Mouse (Mus musculus) heart, postnatal 0 days (tissue): Measurements from ENCODE around the gene Slc8b1. TPM values are rescaled to one million over a fixed set of nuclear protein-coding genes. Genes with fewer than 3 reads are reported as not detected.

Experiments
- ATAC-seq: fragments of 200-750 bp; cut with Nextera tagmentation; 2 replicates; pipeline ENCODE4 v1.8.0; 2017; ENCODE audit warnings: low read depth, moderate number of reproducible peaks, moderate library complexity; ENCODE audit not compliant: insufficient read depth
- DNase-seq: peaks from one replicate; pipeline ENCODE4 v3.0.0-alpha.2; 2016; ENCODE audit warnings: low spot score
- H3K27ac ChIP-seq: fragments of 300-500 bp; sonication (generic); 2 replicates; pipeline ENCODE4 v1.5.1; 2014; ENCODE audit warnings: low read depth, mild to moderate bottlenecking
- H3K27me3 ChIP-seq: fragments of 300-500 bp; sonication (generic); 2 replicates; pipeline ENCODE4 v1.6.1; 2014; ENCODE audit warnings: low read length, mixed read lengths; ENCODE audit not compliant: control insufficient read depth, insufficient read depth
- H3K36me3 ChIP-seq: fragments of 300-500 bp; sonication (generic); replicated peaks from 2 replicates; pipeline ENCODE4 v1.6.1; 2014; ENCODE audit warnings: low read length, mixed read lengths; ENCODE audit not compliant: control insufficient read depth, insufficient read depth
- H3K4me1 ChIP-seq: fragments of 300-500 bp; sonication (generic); 2 replicates; pipeline ENCODE4 v1.6.1; 2014; ENCODE audit warnings: antibody characterized with exemption; ENCODE audit not compliant: control insufficient read depth, insufficient read depth
- H3K4me2 ChIP-seq: fragments of 300-500 bp; sonication (generic); 2 replicates; pipeline ENCODE4 v1.6.1; 2014; ENCODE audit warnings: low read depth, mild to moderate bottlenecking, low read length, moderate library complexity
- H3K4me3 ChIP-seq: fragments of 300-500 bp; sonication (generic); 2 replicates; pipeline ENCODE4 v1.5.1; 2014; ENCODE audit warnings: low read depth, low read length
- H3K9ac ChIP-seq: fragments of 300-500 bp; sonication (generic); replicated peaks from 2 replicates; pipeline ENCODE4 v1.6.1; 2014; ENCODE audit warnings: low read depth, low read length, mixed read lengths
- H3K9me3 ChIP-seq: fragments of 300-500 bp; sonication (generic); replicated peaks from 2 replicates; pipeline ENCODE4 v1.6.1; 2016; ENCODE audit warnings: low read length; ENCODE audit not compliant: control insufficient read depth
- CTCF ChIP-seq: IDR thresholded peaks from 2 replicates; pipeline ENCODE4 v1.5.1; 2016; ENCODE audit warnings: antibody characterized with exemption, control low read depth, low read depth
- EP300 ChIP-seq: IDR thresholded peaks from 2 replicates; pipeline ENCODE4 v1.6.1; 2016; ENCODE audit warnings: antibody characterized with exemption, low read depth
- WGBS: fragments of 180-500 bp; shearing (Covaris S2); extraction: QIAGEN DNeasy Blood & Tissue Kit; methylation state at CpG from one replicate; pipeline ENCODE4 v1.1.7; 2014; 5-methylcytosine and 5-hydroxymethylcytosine counted together
- polyA plus RNA-seq: library from polyadenylated mRNA; unstranded; fragments of >200 nt; fragmentation: Nextera tagmentation; extraction: Ambion mirVana; gene quantifications from 2 replicates; pipeline ENCODE4 v1.2.1, GENCODE M21; 2015
- total RNA-seq: library from RNA; depleted of rRNA; stranded (reverse); fragments of >200 nt; gene quantifications from 2 replicates; pipeline ENCODE4 v1.2.3, GENCODE M21; 2014; ENCODE audit warnings: low replicate concordance

Gene Slc8b1
- total and polyA plus RNA-seq, 2 experiments from 2014 or later, result 3.6 to 16.0 TPM

DNA sequence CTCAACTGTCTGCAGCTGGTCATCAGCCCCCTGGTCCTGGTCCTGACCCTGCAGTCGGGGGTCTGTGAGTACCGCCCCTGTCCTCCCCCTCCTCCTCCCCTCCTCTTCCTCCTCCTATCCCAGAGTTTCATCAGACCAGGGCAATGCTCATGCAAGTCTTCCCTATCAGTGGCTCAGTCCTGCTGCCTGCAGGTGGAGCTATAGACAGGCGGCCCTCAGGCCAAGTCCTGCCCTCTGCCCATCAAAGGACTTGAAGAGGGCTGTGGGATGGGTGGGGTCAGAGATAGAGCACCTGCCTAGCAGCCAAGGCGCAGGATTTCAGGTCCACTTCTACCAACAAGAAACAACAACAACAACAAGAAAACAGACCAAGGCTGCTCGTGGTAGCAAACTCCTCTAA lies 14.8 kb downstream of the Slc8b1 start:
- 32% methylated on average over 5 of the region's 5 CpGs for WGBS
- DNase-seq (no peak), ATAC-seq (0 out of 2 replicates have a peak, but pooled peaks have one; percentile 39)
- Histone ChIP-seq H3K4me1 (no peaks in the 10 kb centered on the region), H3K27me3 (no peaks in the 10 kb centered on the region), H3K27ac (no peak overlapping the region), H3K4me3 (no peak overlapping the region), H3K4me2 (no peak overlapping the region), H3K9me3 (no peaks in the 10 kb centered on the region), H3K36me3 (0 out of 2 replicates have a peak, but pooled peaks cover 7% of the 10 kb centered on the region), H3K9ac (no peak overlapping the region)
- TF ChIP-seq CTCF, result peak; percentile 64
- no peak for TF ChIP-seq EP300

DNA sequence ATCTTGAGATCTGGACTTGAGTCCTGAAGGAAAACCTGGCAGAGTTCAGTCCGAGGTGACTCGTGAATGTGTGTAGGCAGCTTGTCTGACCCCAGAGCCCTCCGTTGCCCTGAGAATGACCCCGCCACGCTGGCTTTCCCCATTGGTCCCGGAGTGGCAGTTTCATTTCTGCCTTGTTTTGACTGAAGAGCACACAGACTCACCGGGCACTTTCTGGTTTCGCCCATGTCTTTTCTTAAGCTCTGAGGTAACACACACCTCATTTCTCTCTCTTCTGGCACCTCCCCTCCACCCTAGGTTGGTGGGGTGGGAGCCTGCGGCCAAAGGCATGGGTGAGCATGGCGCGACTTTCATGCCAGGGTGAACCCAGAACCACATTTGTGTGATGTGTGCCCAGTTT lies 15.3 kb downstream of the Slc8b1 start:
- no peak for ATAC-seq

DNA sequence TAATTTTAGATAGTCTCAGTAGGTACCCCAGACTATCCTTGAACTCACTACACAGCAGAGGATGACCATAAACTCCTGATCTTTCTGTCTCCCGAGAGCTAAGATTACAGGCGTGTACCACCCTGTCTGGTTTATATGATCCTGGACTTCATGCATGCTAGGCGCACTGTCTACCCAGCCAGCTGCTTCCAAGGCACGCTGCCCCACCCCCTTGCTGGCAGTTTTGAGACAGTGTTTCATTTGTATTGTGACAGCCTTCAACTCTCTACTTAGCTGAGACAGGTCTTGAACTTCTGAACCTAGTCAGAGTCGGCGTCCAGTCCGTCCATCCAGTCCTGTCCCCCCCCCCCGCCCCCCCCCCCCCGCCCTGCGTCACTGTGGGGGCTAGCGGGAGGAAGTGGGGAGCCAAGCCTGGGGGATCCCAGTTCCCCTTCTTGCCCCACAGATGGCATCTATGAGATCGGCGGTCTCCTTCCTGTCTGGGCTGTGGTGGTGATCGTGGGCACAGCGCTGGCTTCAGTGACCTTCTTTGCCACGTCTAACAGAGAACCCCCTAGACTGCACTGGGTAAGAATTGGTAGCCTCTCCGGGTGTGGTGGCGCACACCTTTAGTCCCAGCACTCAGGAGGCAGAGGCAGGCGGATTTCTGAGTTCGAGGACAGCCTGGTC lies 16.5 kb downstream of the Slc8b1 start:
- no peak overlapping the region for H3K4me2 ChIP-seq
- H3K36me3 ChIP-seq, result peaks cover 7% of the 10 kb centered on the region; the same call in 1 of the 2 replicates
- no peak overlapping the region for H3K27ac ChIP-seq

More for the DNA sequence above, 15.3 kb downstream of the Slc8b1 start:
- Histone ChIP-seq H3K27me3 (no peaks in the 10 kb centered on the region), H3K4me3 (no peak overlapping the region), H3K9ac (no peak overlapping the region), H3K9me3 (no peaks in the 10 kb centered on the region), H3K4me2 (no peak overlapping the region), H3K36me3 (0 out of 2 replicates have a peak, but pooled peaks cover 7% of the 10 kb centered on the region), H3K27ac (no peak overlapping the region), H3K4me1 (no peaks in the 10 kb centered on the region)
- DNase-seq, result no peak
- TF ChIP-seq CTCF (no peak), EP300 (no peak)
- WGBS, result 77% methylated on average over 11 of the region's 11 CpGs

DNA sequence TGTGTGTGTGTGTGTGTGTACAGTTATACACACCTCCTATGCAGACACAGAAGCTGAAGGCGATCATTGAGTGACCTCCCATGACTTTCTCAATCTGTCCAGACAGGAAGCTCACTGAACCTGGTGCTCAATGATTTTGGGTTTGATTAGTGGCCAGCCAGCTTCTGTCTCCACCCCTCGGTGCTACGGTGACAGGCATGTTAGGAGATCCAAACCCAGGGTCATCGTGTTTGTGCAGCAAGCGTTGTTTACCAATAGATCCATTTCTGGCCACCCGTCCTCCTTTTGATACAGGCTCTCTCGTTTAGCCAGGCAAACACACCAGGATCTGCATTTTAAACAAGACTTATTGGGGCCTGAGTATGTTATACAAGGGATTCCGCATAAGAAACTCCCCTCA lies 20.7 kb downstream of the Slc8b1 start:
- Histone ChIP-seq H3K27me3 (no peaks in the 10 kb centered on the region), H3K4me2 (no peak overlapping the region), H3K36me3 (peaks cover 7% of the 10 kb centered on the region; the same call in 1 of the 2 replicates), H3K27ac (no peak overlapping the region), H3K4me1 (0 out of 2 replicates have a peak, but pooled peaks cover 10% of the 10 kb centered on the region), H3K9ac (no peak overlapping the region), H3K9me3 (no peaks in the 10 kb centered on the region), H3K4me3 (no peak overlapping the region)
- no peak for DNase-seq
- WGBS, result 79% methylated on average over 8 of the region's 8 CpGs
- TF ChIP-seq CTCF (no peak), EP300 (no peak)
- ATAC-seq, result no peak

More for the DNA sequence above, 16.5 kb downstream of the Slc8b1 start:
- ATAC-seq (no peak), DNase-seq (no peak)
- Histone ChIP-seq H3K27me3 (no peaks in the 10 kb centered on the region), H3K9me3 (no peaks in the 10 kb centered on the region), H3K9ac (no peak overlapping the region), H3K4me3 (no peak overlapping the region), H3K4me1 (no peaks in the 10 kb centered on the region)
- no peak for TF ChIP-seq EP300
- no peak for TF ChIP-seq CTCF
- 82% methylated on average over 17 of the region's 20 CpGs for WGBS

DNA sequence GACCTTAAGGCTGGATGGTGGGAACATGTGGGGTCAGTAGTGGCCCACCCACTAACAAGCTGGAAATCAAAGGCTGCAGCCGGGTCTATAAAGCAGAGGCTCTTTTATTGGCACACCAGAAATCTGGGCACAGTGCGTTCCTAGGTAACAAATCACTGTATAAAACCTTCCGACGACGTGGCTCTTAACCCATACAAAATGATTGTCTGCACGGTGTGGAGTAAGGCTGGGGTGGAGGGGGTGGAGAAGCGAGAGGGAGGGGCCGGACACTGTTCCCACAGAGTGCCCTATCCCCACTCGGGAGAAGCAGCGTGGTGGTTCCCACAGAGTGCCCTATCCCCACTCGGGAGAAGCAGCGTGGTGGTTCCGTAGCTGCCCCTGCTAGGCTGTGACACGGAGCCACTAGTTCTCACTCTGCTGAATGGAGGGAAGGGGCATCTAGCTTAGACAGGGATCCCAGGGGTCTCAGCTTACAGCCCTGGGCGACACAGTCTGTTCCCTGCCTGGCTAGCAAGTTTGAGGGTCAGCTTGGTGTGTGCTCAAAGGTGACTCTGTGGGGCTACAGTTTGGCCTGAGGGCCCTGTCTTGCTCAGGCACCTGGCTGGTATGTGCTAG lies 23.2 kb downstream of the Slc8b1 start:
- H3K9me3 ChIP-seq, result no peaks in the 10 kb centered on the region
- H3K4me1 ChIP-seq, result 0 out of 2 replicates have a peak, but pooled peaks cover 10% of the 10 kb centered on the region
- H3K27me3 ChIP-seq, result no peaks in the 10 kb centered on the region
- H3K4me3 ChIP-seq, result no peak overlapping the region
- TF ChIP-seq EP300 (no peak), CTCF (no peak)
- no peak overlapping the region for H3K27ac ChIP-seq
- ATAC-seq (no peak), DNase-seq (no peak)
- no peak overlapping the region for H3K4me2 ChIP-seq
- H3K36me3 ChIP-seq, result peaks cover 24% of the 10 kb centered on the region
- 89% methylated on average over 15 of the region's 15 CpGs for WGBS
- H3K9ac ChIP-seq, result no peak overlapping the region
